In genomic region chr6:126955734-126956133, GRCm38 (mm10) we compare ENCODE assay signal across 8 mouse cellular contexts. TPM values are rescaled to one million over a fixed set of nuclear protein-coding genes. Genes with fewer than 3 reads are reported as not detected.
A peak's percentile ranks its signal among the peaks of the same experiment; 100 is the strongest.
DNase-seq lines count a peak whose midpoint lies in the region; ATAC-seq and TF ChIP-seq lines count a peak whose summit lies in the region.
"Had no signal": no experiment of that assay in that cellular context is flagged by ENCODE, and none has a peak within 500 bp of the region (broad histone marks: within the 10 kb centered on the region; RNA-seq: fewer than 3 reads in every experiment).

No protein-coding gene starts in this region.

- POLR2A ChIA-PET in Patski (lab: Charles Lee): interaction anchor here (1.8 kb wide), 1 partner anchor 125 kb away, joined by 5 read pairs; no protein-coding TSS in a partner anchor

- CTCF ChIA-PET in Patski (lab: Charles Lee): interaction anchor here (0.7 to 3.1 kb wide), 14 partner anchors 7 to 498 kb away, joined by 3 to 15 read pairs (median 4); no protein-coding TSS in a partner anchor

- intact Hi-C loops in gastrocnemius, postnatal 36 days (cut with DNase I): loop anchor here (5.0 kb wide), 1 partner anchor 167 kb away; no protein-coding TSS in a partner anchor

- ATAC-seq in Patski: no peak

- in situ Hi-C loops in Patski (cut with MboI; ENCODE audit: low pct_unique_long_range_greater_than_20kb): no loop called here

- peak; percentile 87 for DNase-seq in CD4-positive, CD25-positive, alpha-beta regulatory T cell, adult 2 months (ENCODE audit: low read depth, low spot score)
- no peak for DNase-seq in Patski (ENCODE audit: low read depth, low spot score)
- peak; percentile 53 for DNase-seq in cerebellum, adult 9-11 months
- peak; percentile 42 to 62 for DNase-seq in gastrocnemius, postnatal 36 days
- peak; percentile 24 to 78 for DNase-seq in layer of hippocampus, adult 8-10 months (ENCODE audit: low spot score in 2 of 2)
- DNase-seq in lung, postnatal 4 days: peak; percentile 65 to 83

- no peak overlapping the region for H3K27ac ChIP-seq in small intestine, adult 2 months (ENCODE audit: insufficient read depth, low read depth, low read length)
- H3K27ac ChIP-seq: limb, embryonic 13.5 days had no signal

- no peaks in the 10 kb centered on the region for H3K4me1 ChIP-seq in small intestine, adult 2 months (ENCODE audit: control insufficient read depth, insufficient read depth, insufficient read length, low read length)
- H3K4me1 ChIP-seq: limb, embryonic 13.5 days had no signal

- peaks cover 15% of the 10 kb centered on the region for H3K36me3 ChIP-seq in small intestine, adult 2 months (ENCODE audit: control insufficient read depth, insufficient read depth, low read length)

- WGBS in small intestine, adult 2 months: 8% methylated on average over 10 of the region's 10 CpGs

- H3K27me3 ChIP-seq in Patski: no peaks in the 10 kb centered on the region
- H3K27me3 ChIP-seq in small intestine, adult 2 months (ENCODE audit: control insufficient read depth, insufficient read depth, low read length): no peaks in the 10 kb centered on the region
- H3K27me3 ChIP-seq: limb, embryonic 13.5 days had no signal

- no peak overlapping the region for H3K4me3 ChIP-seq in small intestine, adult 2 months (ENCODE audit: low read depth, low read length)
- H3K4me3 ChIP-seq: limb, embryonic 13.5 days had no signal

- no peak for TF ChIP-seq POLR2A in small intestine, adult 2 months (IDR thresholded peaks at IDR 0.05; ENCODE audit: low read depth, low read length)

- peak; percentile 86 for TF ChIP-seq CTCF in Patski (IDR thresholded peaks at IDR 0.05)
- TF ChIP-seq CTCF in small intestine, adult 2 months (IDR thresholded peaks at IDR 0.05; ENCODE audit: extremely low read depth, insufficient read length, insufficient replicate concordance, low read depth, low read length): peak; percentile 89

RNA-seq across cellular contexts. Expression of gene D6Wsu163e, which starts 16.0 kb away (rescaled TPM):
- 26.6 TPM for polyA plus RNA-seq in Patski (2021)
- total RNA-seq in gastrocnemius, postnatal 36 days (2021): 1 to 10 TPM; 6.3 to 8.4 TPM
- 10 to 100 TPM; 43.4 to 49.3 (median 46.7) TPM for total RNA-seq in layer of hippocampus, adult 8-10 months (2022)
- polyA plus RNA-seq in small intestine, adult 2 months (2012; rRNA removed): 0.57 and 1.1 TPM in 2 replicates

RNA-seq across cellular contexts. Expression of gene Rad51ap1, which starts 16.3 kb away (rescaled TPM):
- 14.4 TPM for polyA plus RNA-seq in Patski (2021)
- total RNA-seq in gastrocnemius, postnatal 36 days (2021): under 1 TPM; 0.47 to 0.64 TPM
- 1 to 10 TPM; 1.4 to 3.9 (median 2.7) TPM for total RNA-seq in layer of hippocampus, adult 8-10 months (2022)
- polyA plus RNA-seq in small intestine, adult 2 months (2012; rRNA removed): 1.1 and 2.3 TPM in 2 replicates

RNA-seq across cellular contexts. Expression of gene Dyrk4, which starts 34.1 kb away (rescaled TPM):
- not detected for polyA plus RNA-seq in Patski (2021)
- total RNA-seq in gastrocnemius, postnatal 36 days (2021): not detected
- 1 to 10 TPM in 1 of 4 experiments, under 1 TPM in 2, not detected in 1; 0.19 to 1.0 (median 0.45) TPM for total RNA-seq in layer of hippocampus, adult 8-10 months (2022)
- 0.18 TPM in 2 replicates for polyA plus RNA-seq in small intestine, adult 2 months (2012; rRNA removed)
- polyA plus RNA-seq: limb, embryonic 13.5 days had no signal

RNA-seq across cellular contexts. Expression of gene Fgf6, which starts 59.7 kb away (rescaled TPM):
- polyA plus RNA-seq in Patski (2021): not detected
- 1 to 10 TPM; 5.0 to 9.3 TPM for total RNA-seq in gastrocnemius, postnatal 36 days (2021)
- not detected for total RNA-seq in layer of hippocampus, adult 8-10 months (2022)
- polyA plus RNA-seq in small intestine, adult 2 months (2012; rRNA removed): not detected in 2 replicates

Comparison
In these comparisons a context has a peak if more than half of its experiments do, and no peak if none do; other contexts are left out.
1. RNA of gene D6Wsu163e, which starts 16.0 kb away (total RNA-seq): 43.4 to 49.3 TPM in layer of hippocampus, adult 8-10 months; 6.3 to 8.4 TPM in gastrocnemius, postnatal 36 days; every median in the first group is over 4 times any median in the second.